Mouse (Mus musculus) heart, adult 2 months (tissue): ENCODE results near the gene Hnrnpf. TPM values are rescaled to one million over a fixed set of nuclear protein-coding genes. Genes with fewer than 3 reads are reported as not detected.
"Not testable (repeated sequence)": the region's sequence is repeated elsewhere in the genome, so short reads cannot be mapped to it uniquely, and the experiment has no call there.

Source experiments
- DNase-seq, 2 experiments: peaks; one replicate each; pipeline ENCODE4 v3.0.0; 2021
- H3K27ac ChIP-seq: fragments of 200-600 bp; 2 replicates; pipeline ENCODE4 v1.8.1; 2022
- H3K27me3 ChIP-seq: fragments of 200-500 bp; 2 replicates; pipeline ENCODE4 v1.6.1; 2012; ENCODE audit warnings: mild to moderate bottlenecking, low read length, inconsistent platforms, mixed read lengths; ENCODE audit not compliant: control insufficient read depth, insufficient read depth
- H3K36me3 ChIP-seq: fragments of 200-500 bp; 2 replicates; pipeline ENCODE4 v1.6.1; 2012; ENCODE audit warnings: low read length, inconsistent platforms; ENCODE audit not compliant: control insufficient read depth, insufficient read depth
- H3K4me1 ChIP-seq: fragments of 200-500 bp; 2 replicates; pipeline ENCODE4 v1.6.1; 2011; ENCODE audit warnings: low read length; ENCODE audit not compliant: control insufficient read depth, insufficient read depth
- H3K4me3 ChIP-seq: fragments of 200-600 bp; 2 replicates; pipeline ENCODE4 v1.8.1; 2022
- H3K79me2 ChIP-seq: fragments of 200-500 bp; replicated peaks from 2 replicates; pipeline ENCODE4 v1.6.1; 2012; ENCODE audit warnings: mild to moderate bottlenecking, inconsistent platforms, low read length, moderate library complexity, mixed read lengths; ENCODE audit not compliant: control insufficient read depth, insufficient read depth
- H3K9ac ChIP-seq: fragments of 200-500 bp; 2 replicates; pipeline ENCODE4 v1.6.1; 2012; ENCODE audit warnings: low read depth, mild to moderate bottlenecking, control low read depth, inconsistent platforms, low read length, mixed read lengths
- CTCF ChIP-seq: fragments of 200-600 bp; IDR thresholded peaks from 2 replicates; pipeline ENCODE4 v1.8.1; 2022; ENCODE audit warnings: antibody characterized with exemption, mild to moderate bottlenecking, moderate library complexity
- EP300 ChIP-seq: fragments of 200-500 bp; IDR thresholded peaks from 2 replicates; pipeline ENCODE4 v1.6.1; 2011; ENCODE audit warnings: low read depth, low read length, control low read depth; ENCODE audit not compliant: insufficient read depth
- POLR2A ChIP-seq: fragments of 200-500 bp; IDR thresholded peaks from 2 replicates; pipeline ENCODE4 v1.6.1; 2011; ENCODE audit warnings: mild to moderate bottlenecking, low read depth, low read length, control low read depth; ENCODE audit not compliant: insufficient read depth
- WGBS: fragments of 180-500 bp; shearing (Covaris S2); methylation state at CpG from one replicate; pipeline ENCODE4 v1.1.7; 2018; 5-methylcytosine and 5-hydroxymethylcytosine counted together
- intact Hi-C: fragments of 180-260 bp; cut with DNase I; formaldehyde crosslinking; loops from one replicate; pipeline ENCODE4 v1.15.1; 2025
- polyA plus RNA-seq: library from polyadenylated mRNA; depleted of rRNA; stranded (reverse); fragments of >200 nt; gene quantifications from 2 replicates; pipeline ENCODE4 v1.2.3, GENCODE M21; 2012
- total RNA-seq, 2 experiments: library from RNA; stranded (reverse); gene quantifications; 2 replicates each; pipeline ENCODE4 v1.2.3; 2021

Gene Hnrnpf
- total and polyA plus RNA-seq, 3 experiments, result 66.1 to 192 (median 185) TPM

DNA sequence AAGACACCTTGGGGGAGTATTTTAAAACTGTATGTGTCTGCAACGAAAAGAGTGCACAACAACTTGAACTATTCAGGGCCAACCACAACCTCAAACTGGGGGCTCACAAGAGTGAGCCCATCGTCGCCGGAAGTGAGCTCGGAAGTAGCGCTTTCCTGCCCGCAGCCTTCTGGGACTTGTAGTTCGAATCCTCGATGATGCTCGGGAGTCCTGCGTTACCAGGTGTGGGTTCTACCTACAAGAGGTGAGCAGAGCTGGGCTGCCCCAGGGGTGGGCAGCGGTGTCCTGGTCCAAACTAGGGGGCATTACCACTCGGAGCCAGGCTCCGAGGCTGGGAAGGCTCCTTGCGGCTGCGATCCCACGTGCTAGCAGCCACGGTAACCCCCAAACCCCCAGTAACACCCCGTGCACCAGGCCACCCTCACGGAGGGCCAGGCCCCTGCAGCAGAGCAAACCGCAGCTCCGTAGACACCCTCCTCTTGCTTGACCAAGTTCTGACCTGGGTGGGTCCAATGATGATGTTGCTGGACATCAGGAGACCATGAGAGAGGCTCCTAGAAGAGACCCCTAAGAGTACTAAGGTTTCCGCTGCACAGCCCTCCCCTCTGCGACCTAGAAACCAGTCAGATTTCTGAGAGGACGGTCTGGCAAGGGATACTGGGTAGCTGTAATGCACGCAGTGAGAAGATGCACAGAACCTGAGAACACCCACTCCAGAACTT, 37.1 kb upstream of the Hnrnpf start:
- H3K79me2 ChIP-seq, result no peaks in the 10 kb centered on the region
- peak overlapping the region; percentile 60 for H3K4me3 ChIP-seq
- intact Hi-C loops, result no loop called here
- DNase-seq, result peak; percentile 44 to 45
- WGBS, result 3% methylated on average over 26 of the region's 26 CpGs
- H3K4me1 ChIP-seq, result peaks cover 1% of the 10 kb centered on the region
- H3K9ac ChIP-seq, result peak overlapping the region; percentile 45
- H3K27me3 ChIP-seq, result no peaks in the 10 kb centered on the region; the same call in 1 of the 2 replicates
- no peaks in the 10 kb centered on the region for H3K36me3 ChIP-seq
- no peak for TF ChIP-seq CTCF
- no peak for TF ChIP-seq POLR2A
- no peak for TF ChIP-seq EP300
- H3K27ac ChIP-seq, result no peak overlapping the region

DNA sequence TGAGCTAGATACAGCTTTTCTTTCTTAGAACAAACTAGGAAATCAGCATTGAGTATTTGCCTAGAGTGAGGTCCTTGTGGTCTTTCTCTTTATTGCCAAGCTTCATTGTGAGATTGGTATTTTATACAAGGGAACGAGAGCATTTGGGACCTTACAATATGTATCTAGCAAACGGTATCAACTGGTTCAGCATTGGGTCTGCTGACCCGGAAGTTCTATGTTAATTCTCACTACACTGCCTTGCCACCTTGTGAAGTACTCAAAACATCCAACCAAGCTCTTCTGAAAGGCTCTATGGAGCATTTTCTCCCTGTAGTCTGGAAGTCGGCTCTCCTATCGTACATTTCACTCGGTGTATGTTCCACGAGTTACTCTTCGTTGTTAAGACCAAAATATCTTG, 36.4 kb upstream of the Hnrnpf start:
- Histone ChIP-seq H3K4me3 (no peak overlapping the region), H3K27ac (no peak overlapping the region), H3K9ac (no peak overlapping the region), H3K36me3 (no peaks in the 10 kb centered on the region), H3K79me2 (no peaks in the 10 kb centered on the region), H3K4me1 (peaks cover 1% of the 10 kb centered on the region), H3K27me3 (no peaks in the 10 kb centered on the region; the same call in 1 of the 2 replicates)
- 92% methylated on average over 8 of the region's 8 CpGs for WGBS
- no peak for DNase-seq
- intact Hi-C loops, result no loop called here
- TF ChIP-seq CTCF (no peak), POLR2A (no peak), EP300 (no peak)

DNA sequence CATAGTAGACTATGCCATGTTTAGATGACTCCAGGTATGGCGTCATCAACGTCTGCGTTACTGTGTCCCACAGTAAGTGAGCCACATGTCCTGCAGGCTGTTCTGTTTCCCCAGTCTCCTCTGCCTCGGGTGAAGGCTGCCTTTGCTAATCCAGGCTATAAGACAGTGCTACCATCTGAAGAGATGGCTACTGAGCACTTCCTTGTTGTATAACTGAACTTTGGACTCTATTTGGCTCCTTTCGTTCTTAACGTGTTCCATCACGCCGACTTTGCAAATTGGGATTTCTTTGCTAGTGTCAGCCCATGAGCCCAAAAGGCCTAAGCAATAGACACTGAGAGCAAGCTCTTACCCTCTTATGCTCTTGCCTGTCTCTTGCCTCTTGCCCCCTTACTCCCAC, 31.9 kb upstream of the Hnrnpf start:
- intact Hi-C loops, result no loop called here
- 87% methylated on average over 8 of the region's 8 CpGs for WGBS
- DNase-seq, result no peak
- no peak overlapping the region for H3K4me3 ChIP-seq
- peaks cover 1% of the 10 kb centered on the region for H3K4me1 ChIP-seq
- no peak overlapping the region for H3K27ac ChIP-seq
- no peaks in the 10 kb centered on the region for H3K79me2 ChIP-seq
- H3K27me3 ChIP-seq, result no peaks in the 10 kb centered on the region; the same call in none of the 2 replicates
- no peak overlapping the region for H3K9ac ChIP-seq
- TF ChIP-seq CTCF (no peak), POLR2A (no peak), EP300 (no peak)
- no peaks in the 10 kb centered on the region for H3K36me3 ChIP-seq

DNA sequence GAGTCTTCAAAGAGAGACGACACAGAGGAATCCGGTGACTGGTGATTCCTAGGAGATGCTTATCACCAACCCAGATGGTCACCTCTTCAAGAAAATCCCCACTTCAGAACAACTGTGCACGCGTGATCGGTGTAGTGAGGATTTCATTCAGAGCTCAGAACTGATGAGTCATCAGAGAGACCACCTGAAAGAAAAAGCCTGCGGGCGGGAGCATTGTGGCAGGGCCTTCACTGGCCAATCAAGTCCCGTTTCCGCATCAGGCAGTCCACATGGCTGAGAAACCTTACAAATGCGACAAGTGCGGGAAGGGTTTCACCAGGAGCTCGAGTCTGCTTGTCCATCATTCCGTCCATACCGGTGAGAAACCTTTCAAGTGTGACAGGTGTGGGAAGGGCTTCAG, 29.1 kb upstream of the Hnrnpf start:
- intact Hi-C loops, result no loop called here
- Histone ChIP-seq H3K27ac (no peak overlapping the region), H3K36me3 (no peaks in the 10 kb centered on the region), H3K9ac (no peak overlapping the region), H3K27me3 (no peaks in the 10 kb centered on the region; the same call in 1 of the 2 replicates), H3K79me2 (no peaks in the 10 kb centered on the region), H3K4me3 (no peak overlapping the region), H3K4me1 (no peaks in the 10 kb centered on the region)
- 69% methylated on average over 14 of the region's 14 CpGs for WGBS
- no peak for DNase-seq
- TF ChIP-seq POLR2A, result no peak
- TF ChIP-seq CTCF, result no peak
- no peak for TF ChIP-seq EP300

DNA sequence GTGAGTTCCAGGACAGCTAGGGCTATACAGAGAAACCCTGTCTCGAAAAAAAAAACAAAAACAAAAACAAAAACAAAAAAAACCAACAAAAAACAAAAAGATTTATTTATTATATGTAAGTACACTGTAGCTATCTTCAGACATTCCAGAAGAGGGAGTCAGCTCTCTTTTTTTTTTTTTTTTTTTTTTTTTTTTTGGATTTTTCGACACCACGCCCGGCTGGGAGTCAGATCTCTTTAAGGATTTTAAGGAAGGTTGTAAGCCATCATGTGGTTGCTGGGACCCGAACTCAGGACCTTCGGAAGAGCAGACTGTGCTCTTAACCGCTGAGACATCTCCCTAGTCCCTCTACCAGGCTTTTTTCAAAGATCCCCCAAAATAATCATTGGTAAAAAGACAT, 26.7 kb upstream of the Hnrnpf start:
- H3K79me2 ChIP-seq, H3K4me3 ChIP-seq, DNase-seq, H3K27ac ChIP-seq, H3K9ac ChIP-seq, H3K27me3 ChIP-seq, H3K4me1 ChIP-seq, H3K36me3 ChIP-seq, intact Hi-C loops: not testable (repeated sequence)
- WGBS, result 80% methylated on average over 7 of the region's 7 CpGs

DNA sequence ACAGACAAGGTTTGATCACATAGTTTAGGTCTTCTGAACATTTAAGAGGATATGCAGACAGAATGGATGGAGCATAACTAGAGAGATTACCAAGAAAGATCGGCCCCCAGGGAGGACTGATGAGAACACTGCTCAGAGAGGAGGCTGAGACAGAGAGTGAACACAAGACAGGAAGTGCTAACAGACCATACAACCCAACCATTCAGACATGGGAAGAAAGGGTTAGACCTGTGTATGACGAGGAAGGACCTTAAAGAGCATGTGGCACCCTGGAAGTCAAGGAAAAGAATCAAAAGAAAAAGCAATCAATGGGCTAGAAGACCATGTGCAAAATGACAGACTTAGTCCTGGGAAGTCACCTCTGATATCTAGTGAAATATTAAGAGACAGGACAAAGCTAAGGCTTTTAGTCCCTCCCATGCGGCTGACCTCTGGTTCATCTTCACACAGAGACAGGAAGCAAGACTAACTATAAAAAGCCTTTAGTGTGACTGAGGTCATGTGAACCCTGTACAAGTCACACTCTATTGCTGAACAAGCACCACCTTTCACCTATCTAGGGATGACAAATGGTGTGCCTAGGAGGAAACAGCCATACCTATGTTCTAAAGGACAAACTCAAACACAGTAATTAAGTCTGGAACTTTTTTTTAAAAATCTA, 25.4 kb upstream of the Hnrnpf start:
- Histone ChIP-seq H3K36me3 (no peaks in the 10 kb centered on the region), H3K27me3 (no peaks in the 10 kb centered on the region; the same call in 1 of the 2 replicates), H3K4me1 (no peaks in the 10 kb centered on the region), H3K9ac (no peak overlapping the region), H3K79me2 (no peaks in the 10 kb centered on the region), H3K27ac (no peak overlapping the region), H3K4me3 (no peak overlapping the region)
- DNase-seq, result no peak
- intact Hi-C loops, result no loop called here
- whole genome bisulfite sequencing, result 58% methylated on average over 3 of the region's 3 CpGs
- TF ChIP-seq POLR2A (no peak), CTCF (no peak), EP300 (no peak)
